Mouse (Mus musculus) 416B (cell line): ENCODE data around the gene Olfr472.
"Not testable (repeated sequence)": the region's sequence is repeated elsewhere in the genome, so short reads cannot be mapped to it uniquely, and the experiment has no call there.

ENCODE experiments used
- DNase-seq: peaks from one replicate; pipeline ENCODE4 v3.0.0; 2011; ENCODE audit warnings: low read depth

Olfr472 gene

GRCm38 (mm10) chr7:107897602-107898001 is at the start of gene Olfr472:
Olfr472 (plus strand) TSS chr7:107897902.
- DNase-seq: no peak

GRCm38 (mm10) chr7:107930146-107930545 is 32.4 kb downstream of the Olfr472 start, which contains the start of gene Olfr473:
Olfr473 (plus strand) TSS chr7:107930446.
- DNase-seq: no peak

- not testable (repeated sequence) for DNase-seq
These were observed 54.8 kb downstream of the Olfr472 start for GRCm38 (mm10) chr7:107952539-107952938.

- no peak for DNase-seq
These were observed 56.6 kb downstream of the Olfr472 start, which contains the start of gene Olfr474 for GRCm38 (mm10) chr7:107954343-107954742. Olfr474 (plus strand) TSS chr7:107954643.
